Mouse (Mus musculus): ENCODE data around the gene Ppp1r12a. TPM values are rescaled to one million over a fixed set of nuclear protein-coding genes. Genes with fewer than 3 reads are reported as not detected.

Ppp1r12a gene
- polyA plus RNA-seq, 1 experiment from 2014 or later = 71.9 TPM

- no peak overlapping the region for H3K4me3 ChIP-seq
- no peak for DNase-seq (ENCODE audit: low spot score)
- no peaks in the 10 kb centered on the region for H3K9me3 ChIP-seq (replicated peaks)
- 0 out of 2 replicates have a peak, but pooled peaks cover 3% of the 10 kb centered on the region for H3K36me3 ChIP-seq
- H3K27ac ChIP-seq = no peak overlapping the region
- no peaks in the 10 kb centered on the region for H3K27me3 ChIP-seq (ENCODE audit: low read depth, poor library complexity, severe bottlenecking)
- no peaks in the 10 kb centered on the region for H3K4me1 ChIP-seq
- WGBS = 96% methylated on average over 3 of the region's 3 CpGs
Measured at GRCm38 (mm10) chr10:108189986-108190385, 28.0 kb downstream of the Ppp1r12a start.

GRCm38 (mm10) chr10:108190626-108191025, 28.6 kb downstream of the Ppp1r12a start:
- H3K9me3 ChIP-seq (replicated peaks) = no peaks in the 10 kb centered on the region
- DNase-seq (ENCODE audit: low spot score) = no peak
- H3K4me3 ChIP-seq = no peak overlapping the region
- 0 out of 2 replicates have a peak, but pooled peaks cover 3% of the 10 kb centered on the region for H3K36me3 ChIP-seq
- no peaks in the 10 kb centered on the region for H3K27me3 ChIP-seq (ENCODE audit: low read depth, poor library complexity, severe bottlenecking)
- no peaks in the 10 kb centered on the region for H3K4me1 ChIP-seq
- H3K27ac ChIP-seq = no peak overlapping the region

DNA sequence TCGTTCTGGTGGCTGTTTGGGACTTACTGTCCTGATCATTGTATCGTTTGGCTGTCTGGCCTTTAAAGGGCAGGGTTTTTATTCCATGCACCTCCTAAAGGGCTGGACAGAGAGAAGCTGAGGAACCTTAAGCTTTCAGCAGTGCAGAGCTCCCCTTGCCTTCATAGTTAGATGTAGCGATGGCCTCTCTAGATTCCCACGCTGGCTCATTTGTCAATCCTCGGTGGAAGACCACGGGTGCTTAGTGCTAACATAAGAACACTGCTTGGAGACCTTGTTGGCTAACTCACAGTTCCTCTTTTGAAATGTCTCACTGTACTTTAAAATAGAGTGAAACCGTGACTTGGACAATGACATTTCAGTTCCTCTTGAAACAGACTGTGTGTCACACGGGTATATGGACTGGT, 29.4 kb downstream of the Ppp1r12a start:
- H3K27me3 ChIP-seq (ENCODE audit: low read depth, poor library complexity, severe bottlenecking) = no peaks in the 10 kb centered on the region
- DNase-seq (ENCODE audit: low spot score) = no peak

GRCm38 (mm10) chr10:108192306-108192705, 30.3 kb downstream of the Ppp1r12a start:
- Histone ChIP-seq H3K4me3 (no peak overlapping the region), H3K36me3 (0 out of 2 replicates have a peak, but pooled peaks cover 3% of the 10 kb centered on the region), H3K27ac (no peak overlapping the region), H3K4me1 (no peaks in the 10 kb centered on the region), H3K9me3 (replicated peaks) (no peaks in the 10 kb centered on the region), H3K27me3 (ENCODE audit: low read depth, poor library complexity, severe bottlenecking) (no peaks in the 10 kb centered on the region)
- DNase-seq (ENCODE audit: low spot score) = no peak
- WGBS = 85% methylated on average over 2 of the region's 2 CpGs

More for the DNA sequence above, 29.4 kb downstream of the Ppp1r12a start:
- H3K36me3 ChIP-seq = 0 out of 2 replicates have a peak, but pooled peaks cover 3% of the 10 kb centered on the region
- no peak overlapping the region for H3K4me3 ChIP-seq
- no peaks in the 10 kb centered on the region for H3K9me3 ChIP-seq (replicated peaks)
- H3K27ac ChIP-seq = no peak overlapping the region
- 86% methylated on average over 8 of the region's 8 CpGs for WGBS
- H3K4me1 ChIP-seq = no peaks in the 10 kb centered on the region

GRCm38 (mm10) chr10:108196124-108196523, 34.1 kb downstream of the Ppp1r12a start:
- peaks cover 21% of the 10 kb centered on the region for H3K36me3 ChIP-seq
- WGBS = 95% methylated on average over 2 of the region's 2 CpGs
- H3K4me3 ChIP-seq = no peak overlapping the region
- DNase-seq (ENCODE audit: low spot score) = no peak
- no peaks in the 10 kb centered on the region for H3K9me3 ChIP-seq (replicated peaks)
- no peaks in the 10 kb centered on the region for H3K4me1 ChIP-seq
- no peaks in the 10 kb centered on the region for H3K27me3 ChIP-seq (ENCODE audit: low read depth, poor library complexity, severe bottlenecking)
- H3K27ac ChIP-seq = no peak overlapping the region

GRCm38 (mm10) chr10:108197498-108197897, 35.5 kb downstream of the Ppp1r12a start:
- H3K27ac ChIP-seq = no peak overlapping the region
- no peaks in the 10 kb centered on the region for H3K27me3 ChIP-seq (ENCODE audit: low read depth, poor library complexity, severe bottlenecking)
- H3K36me3 ChIP-seq = peaks cover 22% of the 10 kb centered on the region
- no peak for DNase-seq (ENCODE audit: low spot score)
- no peak overlapping the region for H3K4me3 ChIP-seq
- H3K4me1 ChIP-seq = no peaks in the 10 kb centered on the region
- 95% methylated on average over 1 of the region's 1 CpGs for WGBS
- no peaks in the 10 kb centered on the region for H3K9me3 ChIP-seq (replicated peaks)

DNA sequence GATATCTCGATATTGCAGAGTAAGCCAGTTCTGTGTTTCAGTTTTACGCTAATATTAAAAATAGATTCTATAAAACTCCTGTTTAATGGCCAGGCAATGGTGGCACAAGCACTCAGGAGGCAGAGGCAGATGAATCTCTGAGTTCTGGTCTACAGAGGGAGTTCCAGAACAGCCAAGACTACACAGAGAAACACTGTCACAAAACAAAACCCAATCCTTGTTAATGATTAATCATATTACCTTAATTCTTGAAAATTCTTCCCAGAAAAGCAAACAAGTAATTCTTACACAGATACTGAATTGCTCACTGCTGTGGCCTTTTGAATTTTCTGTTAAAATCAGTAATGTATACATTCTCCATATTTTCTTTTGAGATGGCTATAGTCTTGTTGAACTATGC, 37.0 kb downstream of the Ppp1r12a start:
- Histone ChIP-seq H3K27ac (no peak overlapping the region), H3K4me3 (no peak overlapping the region), H3K27me3 (ENCODE audit: low read depth, poor library complexity, severe bottlenecking) (no peaks in the 10 kb centered on the region), H3K36me3 (peaks cover 22% of the 10 kb centered on the region), H3K4me1 (no peaks in the 10 kb centered on the region), H3K9me3 (replicated peaks) (no peaks in the 10 kb centered on the region)
- 94% methylated on average over 2 of the region's 2 CpGs for WGBS
- no peak for DNase-seq (ENCODE audit: low spot score)

DNA sequence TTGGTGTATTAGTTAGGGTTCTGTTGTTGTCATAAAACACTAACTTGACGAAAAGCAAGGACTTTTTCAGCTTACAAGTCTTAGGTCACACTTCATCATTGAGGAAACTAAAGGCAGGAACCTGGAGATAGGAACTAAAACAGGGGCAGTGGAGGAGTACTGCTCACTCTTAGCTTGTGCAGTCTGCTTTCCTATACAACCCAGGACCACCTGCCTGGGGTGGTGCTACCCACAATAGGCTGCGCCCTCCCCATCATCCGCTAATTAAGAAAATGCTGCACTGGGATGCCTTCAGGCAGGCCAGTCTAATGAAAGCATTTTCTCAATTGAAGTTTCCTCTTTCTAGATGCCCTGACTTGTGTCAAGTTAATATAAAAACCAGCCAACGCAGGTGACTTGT, 40.1 kb downstream of the Ppp1r12a start:
- Histone ChIP-seq H3K27me3 (ENCODE audit: low read depth, poor library complexity, severe bottlenecking) (no peaks in the 10 kb centered on the region), H3K4me3 (no peak overlapping the region), H3K27ac (no peak overlapping the region), H3K9me3 (replicated peaks) (no peaks in the 10 kb centered on the region), H3K36me3 (peaks cover 29% of the 10 kb centered on the region), H3K4me1 (no peaks in the 10 kb centered on the region)
- WGBS = 92% methylated on average over 4 of the region's 4 CpGs
- DNase-seq (ENCODE audit: low spot score) = no peak

GRCm38 (mm10) chr10:108203440-108203839, 41.4 kb downstream of the Ppp1r12a start:
- no peak for DNase-seq (ENCODE audit: low spot score)
- Histone ChIP-seq H3K27me3 (ENCODE audit: low read depth, poor library complexity, severe bottlenecking) (no peaks in the 10 kb centered on the region), H3K36me3 (peaks cover 34% of the 10 kb centered on the region), H3K4me1 (no peaks in the 10 kb centered on the region), H3K27ac (no peak overlapping the region), H3K9me3 (replicated peaks) (no peaks in the 10 kb centered on the region), H3K4me3 (no peak overlapping the region)

DNA sequence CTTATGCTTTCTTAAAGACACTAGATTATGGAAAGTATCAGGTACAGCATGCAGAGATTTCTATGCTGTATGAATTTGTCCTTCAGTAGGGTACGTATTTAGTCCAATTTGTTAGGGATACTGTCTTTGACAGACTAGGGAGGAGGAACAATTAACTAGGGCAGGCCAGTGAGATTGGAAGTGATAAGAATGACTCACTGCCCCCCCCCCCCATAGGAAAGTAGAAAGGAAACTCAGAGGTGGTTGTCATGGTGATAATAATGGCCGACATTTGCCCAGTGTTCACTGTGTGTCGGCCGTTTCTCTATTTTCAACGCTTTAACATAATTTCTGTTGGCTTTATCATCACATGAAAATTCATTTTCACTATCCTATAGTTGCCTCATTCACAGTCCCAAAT, 47.4 kb downstream of the Ppp1r12a start:
- peaks cover 14% of the 10 kb centered on the region for H3K36me3 ChIP-seq
- H3K9me3 ChIP-seq (replicated peaks) = no peaks in the 10 kb centered on the region
- WGBS = 94% methylated on average over 5 of the region's 5 CpGs
- no peak overlapping the region for H3K27ac ChIP-seq
- H3K4me1 ChIP-seq = no peaks in the 10 kb centered on the region
- no peaks in the 10 kb centered on the region for H3K27me3 ChIP-seq (ENCODE audit: low read depth, poor library complexity, severe bottlenecking)
- DNase-seq (ENCODE audit: low spot score) = no peak
- H3K4me3 ChIP-seq = no peak overlapping the region

DNA sequence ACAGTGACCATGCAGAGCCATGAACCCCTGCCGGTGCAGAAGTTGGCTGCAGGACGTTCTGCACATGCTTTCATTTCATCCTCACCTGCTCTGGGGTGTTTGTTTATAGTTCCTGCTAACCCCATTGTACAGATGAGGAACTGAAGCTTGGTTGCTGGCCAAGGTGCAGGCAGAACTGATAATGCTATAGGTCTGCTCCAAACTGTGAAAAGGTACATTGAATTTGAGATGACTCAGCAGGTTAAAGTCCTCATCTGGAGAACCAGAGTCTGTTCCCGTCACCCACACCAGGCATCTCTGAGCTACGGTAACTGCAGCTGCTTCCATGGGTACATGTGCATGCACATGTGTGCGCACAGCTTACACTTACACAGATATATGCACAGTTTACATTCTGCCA, 62.4 kb downstream of the Ppp1r12a start:
- H3K9me3 ChIP-seq (replicated peaks) = no peaks in the 10 kb centered on the region
- no peak overlapping the region for H3K27ac ChIP-seq
- H3K27me3 ChIP-seq (ENCODE audit: low read depth, poor library complexity, severe bottlenecking) = no peaks in the 10 kb centered on the region
- 95% methylated on average over 5 of the region's 5 CpGs for whole genome bisulfite sequencing
- DNase-seq (ENCODE audit: low spot score) = no peak
- H3K4me3 ChIP-seq = no peak overlapping the region
- H3K4me1 ChIP-seq = no peaks in the 10 kb centered on the region
- peaks cover 28% of the 10 kb centered on the region for H3K36me3 ChIP-seq

GRCm38 (mm10) chr10:108237049-108237448, 75.1 kb downstream of the Ppp1r12a start:
- no peak overlapping the region for H3K4me3 ChIP-seq
- H3K27ac ChIP-seq = no peak overlapping the region
- WGBS = 94% methylated on average over 3 of the region's 3 CpGs
- H3K9me3 ChIP-seq (replicated peaks) = no peaks in the 10 kb centered on the region
- DNase-seq (ENCODE audit: low spot score) = no peak
- H3K4me1 ChIP-seq = no peaks in the 10 kb centered on the region
- H3K36me3 ChIP-seq = peaks cover 61% of the 10 kb centered on the region
- no peaks in the 10 kb centered on the region for H3K27me3 ChIP-seq (ENCODE audit: low read depth, poor library complexity, severe bottlenecking)

DNA sequence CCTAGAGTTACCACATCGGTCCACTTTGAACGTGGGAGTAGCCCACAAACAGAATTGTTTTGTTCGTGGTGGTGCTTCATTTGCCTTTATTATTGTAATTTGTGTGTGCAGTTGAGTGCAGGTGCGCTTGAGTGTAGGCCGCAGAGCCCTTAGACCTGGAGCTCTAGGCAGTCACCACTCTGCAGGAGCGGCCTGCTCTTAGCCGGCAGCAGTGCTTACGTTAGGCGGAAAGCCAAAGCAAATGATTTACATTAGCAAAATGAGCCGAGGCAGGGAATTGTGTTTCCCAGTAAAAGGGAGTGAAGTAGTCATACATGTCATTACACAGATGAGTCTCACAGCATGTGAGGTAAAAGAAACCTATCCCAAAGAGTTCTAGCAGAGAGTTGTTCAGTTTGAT, 77.1 kb downstream of the Ppp1r12a start:
- WGBS = 90% methylated on average over 10 of the region's 10 CpGs
- H3K36me3 ChIP-seq = peaks cover 60% of the 10 kb centered on the region
- no peaks in the 10 kb centered on the region for H3K27me3 ChIP-seq (ENCODE audit: low read depth, poor library complexity, severe bottlenecking)
- no peak overlapping the region for H3K27ac ChIP-seq
- no peak for DNase-seq (ENCODE audit: low spot score)
- H3K9me3 ChIP-seq (replicated peaks) = no peaks in the 10 kb centered on the region
- H3K4me3 ChIP-seq = no peak overlapping the region
- no peaks in the 10 kb centered on the region for H3K4me1 ChIP-seq

DNA sequence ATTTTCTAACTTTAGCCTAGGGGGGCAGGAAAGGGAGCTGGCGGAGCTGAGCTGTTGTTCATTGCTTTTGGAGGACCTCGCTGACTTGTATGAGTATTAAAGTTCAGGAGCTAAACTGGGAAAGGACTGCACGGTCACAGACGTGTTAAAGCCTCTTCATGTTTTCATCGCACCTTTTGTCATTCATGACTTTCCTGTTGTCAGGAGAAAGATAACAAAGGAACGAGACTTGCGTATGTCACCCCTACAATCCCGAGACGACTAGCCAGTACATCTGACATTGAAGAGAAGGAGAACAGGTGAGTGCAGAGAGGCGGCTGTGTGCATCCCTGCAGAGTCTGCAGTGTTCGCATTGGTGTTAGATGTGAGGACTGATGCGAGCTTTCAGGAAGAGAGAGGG, 88.7 kb downstream of the Ppp1r12a start:
- WGBS = 92% methylated on average over 12 of the region's 12 CpGs
- Histone ChIP-seq H3K27me3 (ENCODE audit: low read depth, poor library complexity, severe bottlenecking) (no peaks in the 10 kb centered on the region), H3K27ac (no peak overlapping the region), H3K9me3 (replicated peaks) (no peaks in the 10 kb centered on the region), H3K36me3 (peaks cover 68% of the 10 kb centered on the region), H3K4me3 (no peak overlapping the region), H3K4me1 (no peaks in the 10 kb centered on the region)
- no peak for DNase-seq (ENCODE audit: low spot score)
